Mouse (Mus musculus) spleen, postnatal 10 days (tissue): Measurements from ENCODE around the gene Mrs2.
A peak's percentile ranks its signal among the peaks of the same experiment; 100 is the strongest.
"Not testable (repeated sequence)": the region's sequence is repeated elsewhere in the genome, so short reads cannot be mapped to it uniquely, and the experiment has no call there.

ENCODE experiments used
- DNase-seq, 2 experiments: peaks; one replicate each; pipeline ENCODE4 v3.0.0; 2021 to 2022; ENCODE audit warnings: low spot score in 2 of 2

The Mrs2 gene

GRCm38 (mm10) chr13:24981031-24981430 lies 39.1 kb downstream of the Mrs2 start:
- no peak for DNase-seq

GRCm38 (mm10) chr13:24977820-24978342 lies 42.3 kb downstream of the Mrs2 start:
- DNase-seq = no peak

- DNase-seq = no peak
Measured at GRCm38 (mm10) chr13:24976384-24976783, 43.8 kb downstream of the Mrs2 start.

- not testable (repeated sequence) for DNase-seq
Measured at GRCm38 (mm10) chr13:24971776-24972175, 48.4 kb downstream of the Mrs2 start.

GRCm38 (mm10) chr13:24965846-24966201 lies 54.4 kb downstream of the Mrs2 start:
- DNase-seq = no peak

GRCm38 (mm10) chr13:24965130-24965845 lies 54.9 kb downstream of the Mrs2 start:
- peak in 1 of 2 experiments; percentile 24 for DNase-seq

GRCm38 (mm10) chr13:24962119-24962518 lies 58.1 kb downstream of the Mrs2 start:
- no peak for DNase-seq

GRCm38 (mm10) chr13:24960084-24960483 lies 60.1 kb downstream of the Mrs2 start:
- DNase-seq = no peak

- DNase-seq = no peak
Measured at GRCm38 (mm10) chr13:24958671-24959070, 61.5 kb downstream of the Mrs2 start.

- no peak for DNase-seq
Measured at GRCm38 (mm10) chr13:24955500-24955899, 64.7 kb downstream of the Mrs2 start.

- DNase-seq = no peak
Measured at GRCm38 (mm10) chr13:24955091-24955490, 65.1 kb downstream of the Mrs2 start.

- no peak for DNase-seq
Measured at GRCm38 (mm10) chr13:24952659-24953058, 67.5 kb downstream of the Mrs2 start.

- DNase-seq = no peak
Measured at GRCm38 (mm10) chr13:24948870-24949269, 71.3 kb downstream of the Mrs2 start.

GRCm38 (mm10) chr13:24947158-24947557 lies 73.0 kb downstream of the Mrs2 start:
- DNase-seq = no peak

- DNase-seq = no peak
Measured at GRCm38 (mm10) chr13:24945567-24945966, 74.6 kb downstream of the Mrs2 start.

GRCm38 (mm10) chr13:24943303-24943702 lies 76.9 kb downstream of the Mrs2 start:
- no peak for DNase-seq

GRCm38 (mm10) chr13:24942512-24943282 lies 77.5 kb downstream of the Mrs2 start, which contains the start of gene Gpld1:
Gene Gpld1 (plus strand): TSS chr13:24943152.
- no peak for DNase-seq

- DNase-seq = no peak
Measured at GRCm38 (mm10) chr13:24939472-24939871, 80.7 kb downstream of the Mrs2 start.

GRCm38 (mm10) chr13:24938683-24939082 lies 81.5 kb downstream of the Mrs2 start:
- peak; percentile 41 to 76 for DNase-seq

GRCm38 (mm10) chr13:24937839-24938166 lies 82.4 kb downstream of the Mrs2 start:
- DNase-seq = peak in 1 of 2 experiments; percentile 9
